ENCODE assay signal across 8 mouse cellular contexts in genomic region chr12:86855670-86856069, GRCm38 (mm10). TPM values are rescaled to one million over a fixed set of nuclear protein-coding genes. Genes with fewer than 3 reads are reported as not detected.
A peak's percentile ranks its signal among the peaks of the same experiment; 100 is the strongest.
DNase-seq lines count a peak whose midpoint lies in the region; ATAC-seq and TF ChIP-seq lines count a peak whose summit lies in the region.

No protein-coding gene starts in this region.

- ATAC-seq in heart, embryonic 11.5 days (replicated peaks; ENCODE audit: insufficient number of reproducible peaks, low FRiP score, low TSS enrichment): peak; percentile 69; the same call in 1 of the 2 replicates
- peak; percentile 89 for ATAC-seq in midbrain, embryonic 12.5 days (ENCODE audit: low FRiP score, low read depth)
- ATAC-seq in stomach, postnatal 0 days (ENCODE audit: low FRiP score, low TSS enrichment): peak; percentile 56
- no peak for ATAC-seq in erythroblast, adult 5-6 weeks (replicated peaks; ENCODE audit: low FRiP score, poor library complexity, severe bottlenecking)

- intact Hi-C loops in left cerebral cortex, postnatal 36 days (cut with DNase I): no loop called here

- peaks cover 33% of the 10 kb centered on the region for H3K4me1 ChIP-seq in heart, embryonic 11.5 days (ENCODE audit: control insufficient read depth, insufficient read depth, low read length)
- peaks cover 27% of the 10 kb centered on the region for H3K4me1 ChIP-seq in midbrain, embryonic 12.5 days
- no peaks in the 10 kb centered on the region for H3K4me1 ChIP-seq in stomach, postnatal 0 days (replicated peaks; ENCODE audit: control insufficient read depth, insufficient read depth)

- peak; percentile 47 to 72 for DNase-seq in left cerebral cortex, adult 18-20 months (ENCODE audit: low spot score in 2 of 2)
- no peak for DNase-seq in left cerebral cortex, postnatal 36 days (ENCODE audit: low spot score in 2 of 2)
- DNase-seq in embryo, embryonic 10.5 days (ENCODE audit: low spot score): peak; percentile 90
- DNase-seq in kidney, postnatal 36 days: peak; percentile 52 to 75
- DNase-seq in stomach, postnatal 0 days (ENCODE audit: low spot score): peak; percentile 64

- H3K27ac ChIP-seq in heart, embryonic 11.5 days (ENCODE audit: low read depth, low read length): peak overlapping the region; percentile 22; the same call in 1 of the 2 replicates
- H3K27ac ChIP-seq in midbrain, embryonic 12.5 days (replicated peaks): peak overlapping the region; percentile 58
- peak overlapping the region; percentile 46 for H3K27ac ChIP-seq in stomach, postnatal 0 days (replicated peaks)

- TF ChIP-seq CTCF in stomach, postnatal 0 days (IDR thresholded peaks at IDR 0.05; ENCODE audit: low read depth): no peak

- 3% methylated on average over 11 of the region's 11 CpGs for WGBS in heart, embryonic 11.5 days (ENCODE audit: insufficient replicate concordance)
- 11% methylated on average over 11 of the region's 11 CpGs for WGBS in midbrain, embryonic 12.5 days
- 6% methylated on average over 10 of the region's 11 CpGs for WGBS in stomach, postnatal 0 days

- no peaks in the 10 kb centered on the region for H3K27me3 ChIP-seq in heart, embryonic 11.5 days (ENCODE audit: control insufficient read depth, insufficient read depth, low read length)
- H3K27me3 ChIP-seq in midbrain, embryonic 12.5 days: no peaks in the 10 kb centered on the region
- H3K27me3 ChIP-seq in stomach, postnatal 0 days (ENCODE audit: control insufficient read depth, insufficient read depth, low read length): no peaks in the 10 kb centered on the region

- TF ChIP-seq EP300 in stomach, postnatal 0 days (optimal IDR thresholded peaks at IDR 0.05): peak; percentile 29

- no peaks in the 10 kb centered on the region for H3K9me3 ChIP-seq in heart, embryonic 11.5 days (replicated peaks; ENCODE audit: control insufficient read depth, low read length)
- no peaks in the 10 kb centered on the region for H3K9me3 ChIP-seq in midbrain, embryonic 12.5 days
- H3K9me3 ChIP-seq in stomach, postnatal 0 days (ENCODE audit: control insufficient read depth, low read length): no peaks in the 10 kb centered on the region

- peak overlapping the region; percentile 35 for H3K4me2 ChIP-seq in heart, embryonic 11.5 days
- H3K4me2 ChIP-seq in midbrain, embryonic 12.5 days (replicated peaks): peak overlapping the region; percentile 27
- peak overlapping the region; percentile 35 for H3K4me2 ChIP-seq in stomach, postnatal 0 days (replicated peaks; ENCODE audit: low read depth)

- no peaks in the 10 kb centered on the region for H3K36me3 ChIP-seq in heart, embryonic 11.5 days (ENCODE audit: control insufficient read depth, insufficient read depth, low read length)
- H3K36me3 ChIP-seq in midbrain, embryonic 12.5 days: no peaks in the 10 kb centered on the region
- H3K36me3 ChIP-seq in stomach, postnatal 0 days (ENCODE audit: control insufficient read depth, insufficient read depth, low read length): no peaks in the 10 kb centered on the region

- 0 out of 2 replicates have a peak overlapping the region, but pooled peaks have one; percentile 10 for H3K9ac ChIP-seq in heart, embryonic 11.5 days (ENCODE audit: low read depth, low read length)
- H3K9ac ChIP-seq in midbrain, embryonic 12.5 days (replicated peaks): 0 out of 2 replicates have a peak overlapping the region, but pooled peaks have one; percentile 11
- H3K9ac ChIP-seq in stomach, postnatal 0 days (ENCODE audit: low read length): no peak overlapping the region

- no peak overlapping the region for H3K4me3 ChIP-seq in heart, embryonic 11.5 days (ENCODE audit: low read depth, low read length)
- H3K4me3 ChIP-seq in midbrain, embryonic 12.5 days: no peak overlapping the region
- H3K4me3 ChIP-seq in stomach, postnatal 0 days (ENCODE audit: low read depth, low read length): no peak overlapping the region

RNA-seq across cellular contexts. Expression of gene Irf2bpl, which starts 28.9 kb away (rescaled TPM):
- 10 to 100 TPM; 91.6 to 93.6 TPM for total RNA-seq in left cerebral cortex, adult 18-20 months (2021)
- total RNA-seq in left cerebral cortex, postnatal 36 days (2021): 10 to 100 TPM; 70.7 to 73.6 TPM
- polyA plus RNA-seq in heart, embryonic 11.5 days (2014; fragmentation: Nextera tagmentation; extraction: Ambion mirVana): 18.9 and 26.9 TPM in 2 replicates
- 74.0 and 76.0 TPM in 2 replicates for polyA plus RNA-seq in midbrain, embryonic 12.5 days (2016; fragmentation: Nextera tagmentation; extraction: Ambion mirVana)
- 19.1 and 19.8 TPM in 2 replicates for polyA plus RNA-seq in stomach, postnatal 0 days (2015; fragmentation: Nextera tagmentation; extraction: Ambion mirVana)
- 0.21 and 0.77 TPM in 2 replicates for total RNA-seq in erythroblast, adult 5-6 weeks (2015; ENCODE audit: low replicate concordance)
- total RNA-seq in erythroblast, adult 5-6 weeks (2017; ENCODE audit: low replicate concordance): 0.42 TPM in 1 of 2 replicates, not detected in the other

Comparison
In these comparisons a context has a peak if more than half of its experiments do, and no peak if none do; other contexts are left out.
1. DNase-seq: peak in left cerebral cortex, adult 18-20 months (2 of 2), embryo, embryonic 10.5 days (single experiment), kidney, postnatal 36 days (2 of 2) and stomach, postnatal 0 days (single experiment); none in left cerebral cortex, postnatal 36 days (0 of 2).
2. RNA of gene Irf2bpl, which starts 28.9 kb away (total RNA-seq): 91.6 to 93.6 TPM in left cerebral cortex, adult 18-20 months and 70.7 to 73.6 TPM in left cerebral cortex, postnatal 36 days; 0.21 to 0.77 TPM in erythroblast, adult 5-6 weeks; every median in the first group is over 10 times any median in the second.
3. Peak in every context shown above with its lines, with median percentiles within 50 percentile points of each other: H3K27ac ChIP-seq and H3K4me2 ChIP-seq.